Mouse (Mus musculus) brain, embryonic 14.5 days (tissue): Measurements from ENCODE around the gene L1td1. TPM values are rescaled to one million over a fixed set of nuclear protein-coding genes. Genes with fewer than 3 reads are reported as not detected.

ENCODE experiments used
- DNase-seq: peaks from one replicate; pipeline ENCODE4 v3.0.0-alpha.2; 2011; ENCODE audit warnings: low read depth
- CTCF ChIP-seq: fragments of 200-500 bp; IDR thresholded peaks from 2 replicates; pipeline ENCODE4 v1.5.1; 2012; ENCODE audit warnings: inconsistent platforms, mild to moderate bottlenecking, moderate library complexity, borderline replicate concordance; ENCODE audit not compliant: insufficient read depth, insufficient read length; ENCODE audit errors: extremely low read depth
- POLR2A ChIP-seq: fragments of 200-500 bp; IDR thresholded peaks from 2 replicates; pipeline ENCODE4 v1.6.1; 2012; ENCODE audit warnings: mild to moderate bottlenecking, inconsistent platforms, borderline replicate concordance; ENCODE audit not compliant: poor library complexity, insufficient read depth, insufficient read length, severe bottlenecking; ENCODE audit errors: extremely low read depth
- polyA plus RNA-seq: library from polyadenylated mRNA; depleted of rRNA; stranded (reverse); fragments of >200 nt; gene quantifications from 2 replicates; pipeline ENCODE4 v1.2.3, GENCODE M21; 2012; rRNA removed

L1td1 gene
- polyA plus RNA-seq, 1 experiment, result 0.31 TPM

- DNase-seq, result no peak
- TF ChIP-seq CTCF (no peak), POLR2A (no peak)
These were observed 59.3 kb downstream of the L1td1 start for GRCm38 (mm10) chr4:98785851-98786250.

DNA sequence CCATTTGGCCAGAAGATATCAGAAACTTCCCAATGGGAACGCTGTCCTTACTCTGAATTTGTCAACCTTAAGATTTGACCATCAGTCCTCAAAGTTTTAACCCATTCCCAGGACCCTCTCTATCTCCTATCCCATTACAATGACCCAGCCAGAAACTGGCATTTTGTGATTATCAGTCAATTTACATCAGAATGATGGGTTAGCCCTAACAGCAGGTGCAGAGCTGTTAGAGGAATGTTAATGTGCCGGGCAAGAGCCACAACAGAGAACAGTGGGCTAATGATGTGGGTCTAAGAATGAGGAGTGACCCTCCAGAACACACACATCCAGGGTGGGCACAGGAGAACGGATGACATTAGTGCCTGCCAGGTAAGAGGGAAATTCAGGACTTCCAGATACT, 59.7 kb downstream of the L1td1 start:
- DNase-seq, result no peak
- TF ChIP-seq CTCF (no peak), POLR2A (no peak)

Other genes with a start within 250 kb of the L1td1 start
- gene Kank4, start 90.8 kb downstream of the L1td1 start, polyA plus RNA-seq, result 1.8 and 3.2 TPM in 2 replicates
- not detected in 2 replicates for gene I0C0044D17Rik, start 97.1 kb downstream of the L1td1 start, polyA plus RNA-seq
- 31.5 and 49.8 TPM in 2 replicates for gene Usp1, start 197.1 kb downstream of the L1td1 start, polyA plus RNA-seq